Mouse (Mus musculus) forebrain, embryonic 10.5 days (tissue): ENCODE measurements at regions not wholly inside any gene's neighbourhood (a gene's known extent, or its start where the extent isn't known, plus 50 kb on each side); places are given as distances from the start of the nearest gene placed in this dataset.

Source experiments
- DNase-seq: peaks from one replicate; pipeline ENCODE4 v3.0.0-alpha.2; 2017; ENCODE audit warnings: low spot score; ENCODE audit errors: extremely low spot score
- H3K27ac ChIP-seq: fragments of 300-500 bp; sonication (generic); 2 replicates; pipeline ENCODE4 v1.5.1; 2016; ENCODE audit warnings: mild to moderate bottlenecking
- H3K27me3 ChIP-seq: fragments of 300-500 bp; sonication (generic); 2 replicates; pipeline ENCODE4 v1.6.1; 2016; ENCODE audit warnings: mild to moderate bottlenecking; ENCODE audit not compliant: poor library complexity, severe bottlenecking
- H3K36me3 ChIP-seq: fragments of 300-500 bp; sonication (generic); replicated peaks from 2 replicates; pipeline ENCODE4 v1.6.1; 2016; ENCODE audit warnings: mild to moderate bottlenecking, moderate library complexity
- H3K4me1 ChIP-seq: fragments of 300-500 bp; sonication (generic); 2 replicates; pipeline ENCODE4 v1.6.1; 2016
- H3K4me3 ChIP-seq: fragments of 300-500 bp; sonication (generic); 2 replicates; pipeline ENCODE4 v1.5.1; 2016; ENCODE audit warnings: mild to moderate bottlenecking, moderate library complexity
- H3K9me3 ChIP-seq: fragments of 300-500 bp; sonication (generic); 2 replicates; pipeline ENCODE4 v1.6.1; 2016; ENCODE audit warnings: mild to moderate bottlenecking, moderate library complexity
- WGBS: fragments of 180-500 bp; shearing (Covaris S2); methylation state at CpG from one replicate; pipeline ENCODE4 v1.1.7; 2016; 5-methylcytosine and 5-hydroxymethylcytosine counted together

- no peak overlapping the region for H3K27ac ChIP-seq
- no peak overlapping the region for H3K4me3 ChIP-seq
- no peak for DNase-seq
- H3K36me3 ChIP-seq, result no peaks in the 10 kb centered on the region
- WGBS, result 88% methylated on average over 6 of the region's 6 CpGs
- H3K27me3 ChIP-seq, result no peaks in the 10 kb centered on the region
- H3K4me1 ChIP-seq, result no peaks in the 10 kb centered on the region
- H3K9me3 ChIP-seq, result no peaks in the 10 kb centered on the region
Measured at GRCm38 (mm10) chr12:13809291-13810154, 342.3 kb downstream of the Fam84a start.

GRCm38 (mm10) chr12:13779752-13780151 lies 372.1 kb downstream of the Fam84a start:
- Histone ChIP-seq H3K27me3 (no peaks in the 10 kb centered on the region), H3K36me3 (no peaks in the 10 kb centered on the region), H3K4me1 (no peaks in the 10 kb centered on the region), H3K27ac (no peak overlapping the region), H3K4me3 (no peak overlapping the region), H3K9me3 (no peaks in the 10 kb centered on the region)
- no peak for DNase-seq
- WGBS, result 87% methylated on average over 2 of the region's 2 CpGs

- Histone ChIP-seq H3K36me3 (no peaks in the 10 kb centered on the region), H3K4me1 (no peaks in the 10 kb centered on the region), H3K27me3 (no peaks in the 10 kb centered on the region), H3K27ac (no peak overlapping the region), H3K9me3 (no peaks in the 10 kb centered on the region), H3K4me3 (no peak overlapping the region)
- no peak for DNase-seq
- WGBS, result 83% methylated on average over 1 of the region's 1 CpGs
Measured at GRCm38 (mm10) chr12:13776687-13777086, 375.2 kb downstream of the Fam84a start.

GRCm38 (mm10) chr12:13769696-13770095 lies 382.2 kb downstream of the Fam84a start:
- no peaks in the 10 kb centered on the region for H3K4me1 ChIP-seq

GRCm38 (mm10) chr12:13769156-13769555 lies 382.7 kb downstream of the Fam84a start:
- H3K36me3 ChIP-seq, result no peaks in the 10 kb centered on the region
- 94% methylated on average over 4 of the region's 4 CpGs for WGBS
- H3K9me3 ChIP-seq, result no peaks in the 10 kb centered on the region
- H3K27me3 ChIP-seq, result no peaks in the 10 kb centered on the region
- H3K4me3 ChIP-seq, result no peak overlapping the region
- H3K4me1 ChIP-seq, result no peaks in the 10 kb centered on the region
- H3K27ac ChIP-seq, result no peak overlapping the region
- no peak for DNase-seq

More at GRCm38 (mm10) chr12:13769696-13770095, 382.2 kb downstream of the Fam84a start:
- Histone ChIP-seq H3K27me3 (no peaks in the 10 kb centered on the region), H3K4me3 (no peak overlapping the region), H3K27ac (no peak overlapping the region), H3K36me3 (no peaks in the 10 kb centered on the region), H3K9me3 (no peaks in the 10 kb centered on the region)
- WGBS, result 88% methylated on average over 2 of the region's 2 CpGs
- DNase-seq, result no peak

- Histone ChIP-seq H3K4me1 (no peaks in the 10 kb centered on the region), H3K9me3 (no peaks in the 10 kb centered on the region), H3K27ac (no peak overlapping the region), H3K36me3 (no peaks in the 10 kb centered on the region), H3K4me3 (no peak overlapping the region), H3K27me3 (no peaks in the 10 kb centered on the region)
- 94% methylated on average over 3 of the region's 3 CpGs for WGBS
- no peak for DNase-seq
Measured at GRCm38 (mm10) chr12:13766486-13766885, 385.4 kb downstream of the Fam84a start.

GRCm38 (mm10) chr12:13753878-13754277 lies 398.0 kb downstream of the Fam84a start:
- WGBS, result 75% methylated on average over 2 of the region's 2 CpGs
- Histone ChIP-seq H3K4me3 (no peak overlapping the region), H3K36me3 (no peaks in the 10 kb centered on the region), H3K4me1 (no peaks in the 10 kb centered on the region), H3K27ac (no peak overlapping the region), H3K9me3 (no peaks in the 10 kb centered on the region), H3K27me3 (no peaks in the 10 kb centered on the region)
- no peak for DNase-seq

- no peak for DNase-seq
- Histone ChIP-seq H3K9me3 (no peaks in the 10 kb centered on the region), H3K27me3 (no peaks in the 10 kb centered on the region), H3K36me3 (no peaks in the 10 kb centered on the region), H3K4me1 (no peaks in the 10 kb centered on the region), H3K27ac (no peak overlapping the region), H3K4me3 (no peak overlapping the region)
- WGBS, result 80% methylated on average over 2 of the region's 2 CpGs
Measured at GRCm38 (mm10) chr12:13744323-13744931, 407.4 kb downstream of the Fam84a start.

- no peaks in the 10 kb centered on the region for H3K36me3 ChIP-seq
- no peaks in the 10 kb centered on the region for H3K4me1 ChIP-seq
- 87% methylated on average over 2 of the region's 2 CpGs for WGBS
- no peak for DNase-seq
- H3K27me3 ChIP-seq, result no peaks in the 10 kb centered on the region
- no peak overlapping the region for H3K27ac ChIP-seq
- H3K4me3 ChIP-seq, result no peak overlapping the region
- H3K9me3 ChIP-seq, result no peaks in the 10 kb centered on the region
Measured at GRCm38 (mm10) chr12:13729901-13730637, 421.8 kb downstream of the Fam84a start.

- Histone ChIP-seq H3K9me3 (no peaks in the 10 kb centered on the region), H3K4me3 (no peak overlapping the region), H3K4me1 (no peaks in the 10 kb centered on the region), H3K27ac (no peak overlapping the region), H3K36me3 (no peaks in the 10 kb centered on the region), H3K27me3 (no peaks in the 10 kb centered on the region)
- WGBS, result 82% methylated on average over 4 of the region's 4 CpGs
- no peak for DNase-seq
Measured at GRCm38 (mm10) chr12:13728986-13729385, 422.9 kb downstream of the Fam84a start.

GRCm38 (mm10) chr12:13724511-13724910 lies 427.3 kb downstream of the Fam84a start:
- DNase-seq, result no peak
- no peaks in the 10 kb centered on the region for H3K4me1 ChIP-seq
- 94% methylated on average over 2 of the region's 2 CpGs for WGBS

GRCm38 (mm10) chr12:13709806-13710205 lies 440.9 kb downstream of the Nbas start:
- H3K27me3 ChIP-seq, result no peaks in the 10 kb centered on the region
- no peaks in the 10 kb centered on the region for H3K36me3 ChIP-seq
- DNase-seq, result no peak
- H3K4me1 ChIP-seq, result peaks cover 6% of the 10 kb centered on the region; the same call in 1 of the 2 replicates
- H3K9me3 ChIP-seq, result no peaks in the 10 kb centered on the region
- no peak overlapping the region for H3K4me3 ChIP-seq
- WGBS, result 94% methylated on average over 3 of the region's 3 CpGs
- no peak overlapping the region for H3K27ac ChIP-seq

More at GRCm38 (mm10) chr12:13724511-13724910, 427.3 kb downstream of the Fam84a start:
- H3K4me3 ChIP-seq, result no peak overlapping the region
- H3K9me3 ChIP-seq, result no peaks in the 10 kb centered on the region
- no peaks in the 10 kb centered on the region for H3K36me3 ChIP-seq
- no peaks in the 10 kb centered on the region for H3K27me3 ChIP-seq
- H3K27ac ChIP-seq, result no peak overlapping the region

GRCm38 (mm10) chr12:13707747-13708146 lies 438.8 kb downstream of the Nbas start:
- Histone ChIP-seq H3K4me1 (peaks cover 6% of the 10 kb centered on the region; the same call in 1 of the 2 replicates), H3K27me3 (no peaks in the 10 kb centered on the region), H3K27ac (no peak overlapping the region), H3K4me3 (no peak overlapping the region), H3K36me3 (no peaks in the 10 kb centered on the region), H3K9me3 (no peaks in the 10 kb centered on the region)
- DNase-seq, result no peak
- 83% methylated on average over 5 of the region's 5 CpGs for WGBS
